Mouse (Mus musculus): Measurements from ENCODE around the gene Thbs1. TPM values are rescaled to one million over a fixed set of nuclear protein-coding genes. Genes with fewer than 3 reads are reported as not detected.

The Thbs1 gene
- polyA plus RNA-seq, 1 experiment, result 2,892 TPM

DNA sequence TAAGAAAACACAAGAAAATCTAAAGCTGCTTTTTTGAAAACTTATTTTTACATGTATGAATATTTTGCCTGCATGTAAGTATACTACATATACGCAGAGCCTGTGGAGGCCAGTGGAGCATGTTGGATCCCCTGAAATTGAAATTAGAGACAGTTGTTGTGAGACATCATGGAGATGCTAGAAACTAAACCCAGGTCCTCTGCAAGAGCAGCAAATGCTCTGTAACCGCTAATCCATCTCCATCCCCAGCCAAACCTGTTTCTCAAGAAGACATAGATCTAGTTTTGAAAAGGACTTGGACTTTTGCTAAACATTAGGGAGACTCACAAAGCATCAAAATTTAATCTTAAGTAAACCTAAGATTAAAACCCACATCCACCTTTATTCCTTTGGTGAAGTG, 49.3 kb downstream of the Thbs1 start:
- H3K4me3 ChIP-seq (ENCODE audit: insufficient read depth, low read length), result no peak overlapping the region
- TF ChIP-seq POLR2A (IDR thresholded peaks at IDR 0.05; ENCODE audit: low read depth, low read length) (no peak), CTCF (IDR thresholded peaks at IDR 0.05; ENCODE audit: borderline replicate concordance, insufficient read depth, low read length) (no peak)
- peaks cover 17% of the 10 kb centered on the region for H3K4me1 ChIP-seq (ENCODE audit: control insufficient read depth, insufficient read depth, low read length)
- H3K27ac ChIP-seq (ENCODE audit: insufficient read depth, low read length), result peak overlapping the region; percentile 55; the same call in 1 of the 2 replicates

DNA sequence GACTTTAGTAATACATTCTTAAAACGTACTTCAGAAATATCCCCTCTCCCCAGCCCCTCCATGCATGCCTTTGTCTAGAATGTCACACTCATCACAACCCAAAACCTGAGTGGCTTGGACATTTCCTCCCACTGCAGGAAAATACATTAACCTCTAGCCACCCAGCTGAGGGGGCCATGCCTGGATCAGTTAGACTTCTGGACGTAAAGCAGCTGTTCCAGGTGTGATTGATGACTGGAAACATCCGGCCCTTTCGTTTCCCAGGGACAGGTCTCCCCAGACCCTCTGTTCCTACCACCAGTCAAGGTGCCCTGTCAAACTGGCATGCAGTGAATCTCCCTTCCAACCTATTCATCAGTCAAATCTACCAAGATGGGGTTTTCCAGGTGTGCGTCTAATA, 50.8 kb downstream of the Thbs1 start:
- Histone ChIP-seq H3K27ac (ENCODE audit: insufficient read depth, low read length) (no peak overlapping the region), H3K4me1 (ENCODE audit: control insufficient read depth, insufficient read depth, low read length) (peaks cover 16% of the 10 kb centered on the region), H3K4me3 (ENCODE audit: insufficient read depth, low read length) (no peak overlapping the region)
- no peak for TF ChIP-seq CTCF (IDR thresholded peaks at IDR 0.05; ENCODE audit: borderline replicate concordance, insufficient read depth, low read length)

DNA sequence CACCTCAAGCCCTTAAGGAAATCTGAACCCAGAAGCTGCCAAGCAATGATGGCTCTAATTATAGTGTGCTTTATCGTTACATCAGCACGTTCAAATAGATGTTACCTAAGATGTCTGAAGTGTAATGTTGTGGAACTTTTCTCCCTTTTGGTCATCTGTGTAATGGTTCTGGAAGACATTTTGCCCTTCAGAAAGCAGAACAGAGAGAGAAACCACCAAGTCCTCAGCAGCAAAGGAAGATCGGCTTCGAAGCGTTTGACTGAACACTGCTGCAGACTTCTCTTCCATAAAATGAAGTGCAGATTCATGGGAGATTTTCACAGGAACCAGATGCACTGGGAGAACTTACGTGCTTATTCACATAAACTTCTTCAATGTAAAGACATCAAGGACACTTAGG, 52.5 kb downstream of the Thbs1 start:
- H3K4me1 ChIP-seq (ENCODE audit: control insufficient read depth, insufficient read depth, low read length), result peaks cover 19% of the 10 kb centered on the region
- no peak overlapping the region for H3K4me3 ChIP-seq (ENCODE audit: insufficient read depth, low read length)
- TF ChIP-seq POLR2A (IDR thresholded peaks at IDR 0.05; ENCODE audit: low read depth, low read length), result no peak
- no peak for TF ChIP-seq CTCF (IDR thresholded peaks at IDR 0.05; ENCODE audit: borderline replicate concordance, insufficient read depth, low read length)
- H3K27ac ChIP-seq (ENCODE audit: insufficient read depth, low read length), result no peak overlapping the region

DNA sequence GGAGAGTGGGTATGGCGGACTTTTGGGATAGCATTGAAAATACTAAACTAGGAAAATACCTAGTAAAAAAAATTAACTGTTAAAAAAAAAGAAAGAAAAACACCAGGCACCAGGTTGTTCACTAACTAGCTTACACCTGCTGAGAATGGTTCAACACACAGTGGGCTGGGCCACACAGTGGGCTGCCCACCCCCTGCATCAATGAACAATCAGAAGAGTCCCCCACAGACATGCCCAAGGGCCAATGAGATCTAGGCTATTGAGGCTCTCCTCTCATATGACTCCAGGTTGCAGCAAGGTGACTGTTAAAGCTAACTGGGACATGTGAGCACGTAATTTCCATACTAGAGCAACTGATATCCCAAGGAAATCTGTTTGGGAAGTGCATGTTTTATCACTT, 54.0 kb downstream of the Thbs1 start:
- peaks cover 8% of the 10 kb centered on the region for H3K4me1 ChIP-seq (ENCODE audit: control insufficient read depth, insufficient read depth, low read length)
- no peak overlapping the region for H3K4me3 ChIP-seq (ENCODE audit: insufficient read depth, low read length)
- H3K27ac ChIP-seq (ENCODE audit: insufficient read depth, low read length), result no peak overlapping the region
- no peak for TF ChIP-seq CTCF (IDR thresholded peaks at IDR 0.05; ENCODE audit: borderline replicate concordance, insufficient read depth, low read length)
- TF ChIP-seq POLR2A (IDR thresholded peaks at IDR 0.05; ENCODE audit: low read depth, low read length), result no peak

DNA sequence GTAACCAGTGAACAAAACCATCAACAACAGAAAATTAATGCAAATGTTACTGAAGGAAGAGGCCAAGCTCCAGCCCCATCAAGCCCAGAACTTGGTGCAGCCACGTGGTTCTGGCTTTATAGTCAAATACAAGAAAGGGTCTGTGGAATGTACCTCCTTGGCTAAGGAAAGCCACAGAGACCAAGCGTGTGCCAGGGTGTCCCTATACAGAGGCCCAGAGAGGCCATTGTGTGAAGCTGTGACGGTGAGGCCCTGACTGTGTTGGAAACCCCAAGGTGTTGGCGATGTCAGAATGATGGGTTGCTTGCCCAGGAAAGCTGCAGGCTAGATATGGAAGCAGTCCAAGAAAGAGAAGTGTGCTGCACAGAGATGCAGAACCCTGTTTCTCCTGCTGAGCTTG, 56.1 kb downstream of the Thbs1 start:
- Histone ChIP-seq H3K4me3 (ENCODE audit: insufficient read depth, low read length) (no peak overlapping the region), H3K27ac (ENCODE audit: insufficient read depth, low read length) (no peak overlapping the region; the same call in 1 of the 2 replicates), H3K4me1 (ENCODE audit: control insufficient read depth, insufficient read depth, low read length) (peaks cover 8% of the 10 kb centered on the region)
- TF ChIP-seq POLR2A (IDR thresholded peaks at IDR 0.05; ENCODE audit: low read depth, low read length), result no peak
- TF ChIP-seq CTCF (IDR thresholded peaks at IDR 0.05; ENCODE audit: borderline replicate concordance, insufficient read depth, low read length), result no peak

DNA sequence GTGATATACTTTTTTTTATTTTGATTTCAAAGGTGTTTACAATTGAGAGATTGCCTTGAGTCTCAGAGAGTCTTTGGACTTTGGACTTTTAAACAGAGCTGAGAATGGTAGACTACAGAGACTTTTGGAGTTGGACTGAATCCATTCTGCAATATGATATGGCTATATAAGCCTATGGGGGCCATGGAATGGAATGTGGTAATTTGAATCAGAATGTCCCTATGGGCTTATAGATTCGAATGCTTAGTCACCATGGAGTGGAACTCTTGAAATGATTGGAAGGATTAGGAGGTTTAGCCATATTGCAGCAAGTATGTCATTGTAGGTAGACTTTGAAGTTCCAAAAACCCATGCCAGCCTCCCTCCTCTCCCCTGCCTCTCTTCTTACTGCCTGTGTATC, 56.5 kb downstream of the Thbs1 start:
- TF ChIP-seq POLR2A (IDR thresholded peaks at IDR 0.05; ENCODE audit: low read depth, low read length), result no peak
- no peak for TF ChIP-seq CTCF (IDR thresholded peaks at IDR 0.05; ENCODE audit: borderline replicate concordance, insufficient read depth, low read length)
- Histone ChIP-seq H3K4me1 (ENCODE audit: control insufficient read depth, insufficient read depth, low read length) (peaks cover 8% of the 10 kb centered on the region), H3K4me3 (ENCODE audit: insufficient read depth, low read length) (no peak overlapping the region), H3K27ac (ENCODE audit: insufficient read depth, low read length) (peak overlapping the region; percentile 13; the same call in 1 of the 2 replicates)

DNA sequence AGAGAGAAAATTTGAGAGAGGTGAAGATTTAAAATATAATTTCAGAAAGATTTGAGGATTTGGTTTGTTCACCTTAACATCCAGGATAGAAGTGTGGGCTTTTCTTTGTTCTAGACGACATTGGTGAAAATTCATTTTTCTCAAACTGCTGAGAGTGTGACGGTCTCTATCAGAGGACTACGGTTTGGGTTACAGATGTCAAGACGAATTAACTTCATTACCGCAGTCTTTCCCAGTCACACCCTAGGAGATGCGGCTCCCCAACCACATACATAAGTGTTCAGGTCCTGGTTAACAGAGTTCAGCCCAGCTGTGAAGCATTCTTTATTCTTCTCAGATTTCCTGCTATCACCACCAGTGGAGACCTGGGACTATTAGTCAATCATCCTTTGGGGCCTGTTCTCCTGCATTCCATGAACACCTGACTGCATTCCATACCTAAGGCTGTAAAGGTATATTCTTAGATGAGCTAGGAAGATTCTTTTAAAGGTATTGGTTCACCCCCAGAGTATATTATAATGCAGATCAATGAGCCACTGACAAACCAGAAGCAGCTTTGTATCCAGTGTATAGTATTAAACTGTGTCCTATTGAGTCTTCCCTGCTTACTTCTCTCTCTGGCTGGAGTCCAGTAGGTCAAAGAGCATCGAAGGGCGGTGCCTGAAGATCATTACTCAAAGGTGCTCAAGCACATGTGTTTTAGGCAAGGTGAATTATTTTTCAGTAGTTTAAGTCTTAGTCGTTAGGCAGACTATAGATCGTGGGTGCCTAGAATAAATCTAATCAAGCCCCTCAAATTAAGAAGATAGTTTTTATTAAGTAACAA, 63.1 kb downstream of the Thbs1 start:
- Histone ChIP-seq H3K27ac (ENCODE audit: insufficient read depth, low read length) (no peak overlapping the region), H3K4me1 (ENCODE audit: control insufficient read depth, insufficient read depth, low read length) (no peaks in the 10 kb centered on the region), H3K4me3 (ENCODE audit: insufficient read depth, low read length) (no peak overlapping the region)
- TF ChIP-seq CTCF (IDR thresholded peaks at IDR 0.05; ENCODE audit: borderline replicate concordance, insufficient read depth, low read length), result no peak
- no peak for TF ChIP-seq POLR2A (IDR thresholded peaks at IDR 0.05; ENCODE audit: low read depth, low read length)

Other genes with a start within 250 kb of the Thbs1 start
- 0.92 and 0.93 TPM in 2 replicates for gene Fsip1, start 145.1 kb downstream of the Thbs1 start, polyA plus RNA-seq (2011; ENCODE audit: insufficient read length, low read depth, missing spikeins)